Mouse (Mus musculus) bone marrow, adult 2 months (tissue): Measurements from ENCODE around the gene Car3.
A peak's percentile ranks its signal among the peaks of the same experiment; 100 is the strongest.

ENCODE experiments used
- CTCF ChIP-seq: fragments of 200-500 bp; IDR thresholded peaks from 2 replicates; pipeline ENCODE4 v1.5.1; 2011; ENCODE audit warnings: low read length, control low read depth; ENCODE audit not compliant: control insufficient read depth, insufficient read depth
- POLR2A ChIP-seq: fragments of 200-500 bp; IDR thresholded peaks from 2 replicates; pipeline ENCODE4 v1.6.1; 2011; ENCODE audit warnings: low read depth, mild to moderate bottlenecking, control low read depth, low read length, borderline replicate concordance; ENCODE audit not compliant: control insufficient read depth

DNA sequence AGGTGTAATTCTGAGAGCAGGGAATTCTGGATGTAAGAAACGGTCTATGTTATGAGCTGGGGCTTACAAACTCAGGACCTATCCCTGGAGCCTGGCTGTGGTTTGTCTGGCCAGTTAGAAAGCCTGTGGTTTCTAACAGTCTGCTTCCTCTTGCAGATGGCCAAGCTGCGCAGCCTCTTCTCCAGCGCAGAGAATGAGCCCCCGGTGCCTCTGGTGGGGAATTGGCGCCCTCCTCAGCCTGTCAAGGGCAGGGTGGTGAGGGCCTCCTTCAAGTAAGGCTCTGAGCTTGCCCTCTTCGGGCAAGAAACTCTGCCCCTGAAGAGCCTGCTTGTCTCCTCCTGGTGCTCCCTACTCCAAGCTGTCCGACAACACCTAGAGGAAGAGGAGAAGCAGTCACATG, 8.1 kb downstream of the Car3 start:
- TF ChIP-seq POLR2A: no peak
- peak; percentile 51 for TF ChIP-seq CTCF
